Mouse (Mus musculus): Measurements from ENCODE around the gene Vps13d. TPM values are rescaled to one million over a fixed set of nuclear protein-coding genes. Genes with fewer than 3 reads are reported as not detected.
A peak's percentile ranks its signal among the peaks of the same experiment; 100 is the strongest.

Vps13d gene
- polyA plus RNA-seq, 1 experiment from 2014 or later, result 10.1 TPM

DNA sequence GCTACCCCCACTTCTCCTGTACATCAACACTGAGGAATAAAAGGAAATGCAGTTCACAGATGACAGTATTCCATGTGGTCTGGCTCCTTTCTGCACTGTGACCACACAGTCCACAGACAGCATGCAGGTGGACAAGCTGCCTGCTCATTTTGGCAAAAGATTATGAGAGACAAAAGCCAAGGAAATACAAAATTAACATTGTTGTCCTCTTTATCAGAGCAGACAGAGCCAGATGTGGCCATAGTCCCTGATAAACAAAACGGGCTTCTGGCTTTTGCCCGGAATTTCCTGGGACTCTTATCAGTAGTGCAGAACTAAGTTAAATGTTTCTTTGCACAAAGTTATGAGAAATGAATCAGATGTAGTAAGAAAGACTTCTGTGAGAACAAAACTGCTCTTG, 161.4 kb downstream of the Vps13d start:
- H3K9ac ChIP-seq (replicated peaks; ENCODE audit: low read length), result no peak overlapping the region
- H3K27ac ChIP-seq (replicated peaks; ENCODE audit: low read depth, low read length), result no peak overlapping the region
- whole genome bisulfite sequencing, result 83% methylated on average over 2 of the region's 2 CpGs
- H3K4me3 ChIP-seq (ENCODE audit: low read depth, low read length), result no peak overlapping the region
- no peaks in the 10 kb centered on the region for H3K9me3 ChIP-seq (replicated peaks; ENCODE audit: control insufficient read depth, low read length)
- no peak overlapping the region for H3K4me2 ChIP-seq (ENCODE audit: low read depth, low read length)
- H3K4me1 ChIP-seq (ENCODE audit: control insufficient read depth, insufficient read depth, low read length), result peaks cover 3% of the 10 kb centered on the region; the same call in 1 of the 2 replicates
- DNase-seq (ENCODE audit: low spot score) (no peak), ATAC-seq (replicated peaks; ENCODE audit: insufficient number of reproducible peaks, low FRiP score, low TSS enrichment, low read depth) (no peak)
- H3K36me3 ChIP-seq (replicated peaks; ENCODE audit: control insufficient read depth, insufficient read depth, low read depth, low read length), result no peaks in the 10 kb centered on the region; the same call in 1 of the 2 replicates
- no peaks in the 10 kb centered on the region for H3K27me3 ChIP-seq (ENCODE audit: control insufficient read depth, insufficient read depth, low read length)

DNA sequence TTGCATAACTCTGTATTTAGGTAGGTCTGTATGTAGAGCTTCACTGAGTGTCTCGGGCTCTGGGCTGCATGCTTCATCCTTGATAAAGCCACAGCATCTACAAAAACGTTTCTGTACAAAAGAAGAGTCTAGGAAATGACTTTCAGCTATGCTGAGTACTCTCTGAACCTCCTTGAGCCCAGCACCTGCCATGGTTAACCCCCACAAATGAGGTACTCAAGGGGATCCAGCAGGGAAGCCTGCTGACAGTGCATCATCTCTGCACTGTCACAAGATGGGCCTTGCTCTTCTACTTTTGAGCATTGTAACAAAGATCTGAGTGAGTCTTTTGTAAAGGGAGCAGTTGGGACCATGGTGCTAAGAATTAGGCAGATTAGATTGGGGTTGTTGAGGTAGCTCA, 162.2 kb downstream of the Vps13d start:
- Histone ChIP-seq H3K9me3 (replicated peaks; ENCODE audit: control insufficient read depth, low read length) (no peaks in the 10 kb centered on the region), H3K27ac (replicated peaks; ENCODE audit: low read depth, low read length) (no peak overlapping the region), H3K4me2 (ENCODE audit: low read depth, low read length) (no peak overlapping the region), H3K27me3 (ENCODE audit: control insufficient read depth, insufficient read depth, low read length) (no peaks in the 10 kb centered on the region), H3K4me1 (ENCODE audit: control insufficient read depth, insufficient read depth, low read length) (peaks cover 3% of the 10 kb centered on the region; the same call in 1 of the 2 replicates), H3K4me3 (ENCODE audit: low read depth, low read length) (no peak overlapping the region), H3K9ac (replicated peaks; ENCODE audit: low read length) (no peak overlapping the region), H3K36me3 (replicated peaks; ENCODE audit: control insufficient read depth, insufficient read depth, low read depth, low read length) (no peaks in the 10 kb centered on the region; the same call in 1 of the 2 replicates)
- ATAC-seq (replicated peaks; ENCODE audit: insufficient number of reproducible peaks, low FRiP score, low TSS enrichment, low read depth) (no peak), DNase-seq (ENCODE audit: low spot score) (no peak)
- 78% methylated on average over 2 of the region's 2 CpGs for WGBS

DNA sequence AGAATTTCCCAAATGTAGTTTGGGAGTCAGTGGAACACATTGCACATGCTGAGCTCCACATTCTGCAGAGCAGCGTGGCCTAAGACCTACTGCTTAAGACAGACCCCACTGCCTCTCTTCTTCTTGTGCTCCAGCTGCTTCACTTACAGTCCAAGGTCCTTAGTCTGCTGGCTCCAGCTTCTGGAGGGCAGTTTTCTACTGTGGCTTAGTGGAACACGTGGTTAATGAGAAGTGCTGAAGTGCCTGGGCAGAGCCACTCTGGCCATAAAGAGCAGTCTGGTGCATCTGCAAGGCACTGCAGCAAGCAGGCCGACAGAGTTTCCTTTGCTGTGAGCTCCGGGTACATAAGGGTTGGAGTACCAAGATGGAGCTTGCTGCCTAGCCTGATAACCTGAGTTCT, 163.3 kb downstream of the Vps13d start:
- no peak overlapping the region for H3K4me3 ChIP-seq (ENCODE audit: low read depth, low read length)
- no peaks in the 10 kb centered on the region for H3K27me3 ChIP-seq (ENCODE audit: control insufficient read depth, insufficient read depth, low read length)
- no peak overlapping the region for H3K4me2 ChIP-seq (ENCODE audit: low read depth, low read length)
- DNase-seq (ENCODE audit: low spot score), result no peak
- peaks cover 3% of the 10 kb centered on the region; the same call in 1 of the 2 replicates for H3K4me1 ChIP-seq (ENCODE audit: control insufficient read depth, insufficient read depth, low read length)
- no peak overlapping the region for H3K9ac ChIP-seq (replicated peaks; ENCODE audit: low read length)
- H3K36me3 ChIP-seq (replicated peaks; ENCODE audit: control insufficient read depth, insufficient read depth, low read depth, low read length), result no peaks in the 10 kb centered on the region
- no peak for ATAC-seq (replicated peaks; ENCODE audit: insufficient number of reproducible peaks, low FRiP score, low TSS enrichment, low read depth)
- no peak overlapping the region for H3K27ac ChIP-seq (replicated peaks; ENCODE audit: low read depth, low read length)
- no peaks in the 10 kb centered on the region for H3K9me3 ChIP-seq (replicated peaks; ENCODE audit: control insufficient read depth, low read length)
- WGBS, result 81% methylated on average over 4 of the region's 4 CpGs

DNA sequence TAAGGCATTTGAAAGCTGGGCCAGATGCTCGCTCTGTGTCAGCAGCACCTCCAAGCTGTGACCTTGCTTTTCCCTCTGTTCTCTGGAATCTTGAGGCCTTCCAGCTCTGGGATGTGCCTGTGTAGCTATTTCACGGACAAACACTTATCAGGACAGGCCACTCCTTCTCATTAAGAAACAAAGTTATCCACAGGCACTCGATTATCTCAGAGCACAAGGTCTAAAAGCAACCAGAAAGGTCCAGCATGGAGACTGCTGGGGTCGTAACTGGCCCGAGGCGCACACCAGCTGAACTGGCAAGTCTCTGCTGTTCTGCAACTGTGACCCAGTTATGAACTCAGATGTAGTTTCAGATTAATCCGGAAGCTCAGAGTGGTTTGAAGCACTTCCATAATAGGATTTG, 168.4 kb downstream of the Vps13d start:
- Histone ChIP-seq H3K36me3 (replicated peaks; ENCODE audit: control insufficient read depth, insufficient read depth, low read depth, low read length) (no peaks in the 10 kb centered on the region), H3K4me2 (ENCODE audit: low read depth, low read length) (no peak overlapping the region), H3K9me3 (replicated peaks; ENCODE audit: control insufficient read depth, low read length) (no peaks in the 10 kb centered on the region), H3K4me3 (ENCODE audit: low read depth, low read length) (no peak overlapping the region), H3K9ac (replicated peaks; ENCODE audit: low read length) (no peak overlapping the region), H3K4me1 (ENCODE audit: control insufficient read depth, insufficient read depth, low read length) (no peaks in the 10 kb centered on the region), H3K27me3 (ENCODE audit: control insufficient read depth, insufficient read depth, low read length) (no peaks in the 10 kb centered on the region), H3K27ac (replicated peaks; ENCODE audit: low read depth, low read length) (0 out of 2 replicates have a peak overlapping the region, but pooled peaks have one; percentile 35)
- DNase-seq (ENCODE audit: low spot score) (peak; percentile 41), ATAC-seq (replicated peaks; ENCODE audit: insufficient number of reproducible peaks, low FRiP score, low TSS enrichment, low read depth) (0 out of 2 replicates have a peak, but pooled peaks have one; percentile 18)
- 47% methylated on average over 7 of the region's 7 CpGs for WGBS

DNA sequence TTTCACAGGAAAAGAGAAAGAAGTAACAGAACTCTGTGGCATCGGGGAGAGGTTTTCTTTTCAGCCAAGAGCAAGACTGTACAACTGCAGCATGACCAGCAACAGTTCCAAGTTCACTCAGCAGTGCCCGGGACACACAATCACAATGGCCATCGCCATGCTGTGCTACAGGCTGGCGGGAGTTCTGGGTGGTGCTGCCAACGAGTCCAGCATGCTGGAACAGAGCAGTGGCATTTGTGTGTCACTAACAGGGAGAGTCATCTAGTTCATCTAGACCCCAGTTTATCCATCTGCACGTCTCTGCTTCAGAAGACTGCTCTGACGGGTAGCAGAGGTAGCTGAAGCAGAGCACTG, 169.4 kb downstream of the Vps13d start:
- H3K9ac ChIP-seq (replicated peaks; ENCODE audit: low read length), result no peak overlapping the region
- H3K27ac ChIP-seq (replicated peaks; ENCODE audit: low read depth, low read length), result no peak overlapping the region
- ATAC-seq (replicated peaks; ENCODE audit: insufficient number of reproducible peaks, low FRiP score, low TSS enrichment, low read depth), result no peak
- H3K4me3 ChIP-seq (ENCODE audit: low read depth, low read length), result no peak overlapping the region
- 72% methylated on average over 7 of the region's 7 CpGs for WGBS
- H3K36me3 ChIP-seq (replicated peaks; ENCODE audit: control insufficient read depth, insufficient read depth, low read depth, low read length), result no peaks in the 10 kb centered on the region
- no peak for DNase-seq (ENCODE audit: low spot score)
- H3K27me3 ChIP-seq (ENCODE audit: control insufficient read depth, insufficient read depth, low read length), result no peaks in the 10 kb centered on the region
- H3K4me1 ChIP-seq (ENCODE audit: control insufficient read depth, insufficient read depth, low read length), result no peaks in the 10 kb centered on the region
- no peaks in the 10 kb centered on the region for H3K9me3 ChIP-seq (replicated peaks; ENCODE audit: control insufficient read depth, low read length)
- no peak overlapping the region for H3K4me2 ChIP-seq (ENCODE audit: low read depth, low read length)

DNA sequence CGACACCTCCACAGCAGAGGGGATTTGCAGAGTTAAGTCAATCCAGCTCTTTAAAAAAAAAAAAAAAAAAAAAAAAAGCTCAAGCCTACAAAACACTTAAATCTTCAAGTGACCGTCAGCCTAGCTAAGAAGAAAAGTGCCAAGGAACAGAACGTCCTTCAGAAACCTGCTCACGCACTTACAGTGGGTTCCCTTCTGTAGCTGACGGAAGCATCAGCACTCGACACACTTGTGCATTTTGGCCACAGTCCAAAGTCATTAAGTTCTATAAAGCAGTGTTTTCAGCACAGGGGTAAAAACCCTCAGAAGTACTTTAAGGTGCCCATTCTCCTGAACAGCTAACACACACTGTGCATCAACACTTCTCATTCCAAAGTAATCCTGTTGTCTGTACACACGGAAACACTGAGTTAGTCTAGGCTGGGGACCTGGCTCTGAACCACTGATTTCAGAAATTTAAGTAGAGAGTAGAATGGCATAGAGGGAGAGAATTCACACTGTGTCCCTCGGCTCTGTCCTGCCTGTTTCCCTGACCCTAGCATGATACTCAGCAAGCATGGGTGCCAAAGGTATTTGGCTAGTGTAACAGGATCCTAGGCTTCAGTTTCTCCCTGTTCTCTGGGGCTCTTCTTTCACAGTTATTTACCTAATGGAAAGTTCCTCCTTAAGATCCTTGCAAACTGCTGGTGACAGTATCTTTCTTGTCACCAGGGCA, 170.0 kb downstream of the Vps13d start:
- no peak overlapping the region for H3K9ac ChIP-seq (replicated peaks; ENCODE audit: low read length)
- 60% methylated on average over 8 of the region's 8 CpGs for WGBS
- no peak for DNase-seq (ENCODE audit: low spot score)

DNA sequence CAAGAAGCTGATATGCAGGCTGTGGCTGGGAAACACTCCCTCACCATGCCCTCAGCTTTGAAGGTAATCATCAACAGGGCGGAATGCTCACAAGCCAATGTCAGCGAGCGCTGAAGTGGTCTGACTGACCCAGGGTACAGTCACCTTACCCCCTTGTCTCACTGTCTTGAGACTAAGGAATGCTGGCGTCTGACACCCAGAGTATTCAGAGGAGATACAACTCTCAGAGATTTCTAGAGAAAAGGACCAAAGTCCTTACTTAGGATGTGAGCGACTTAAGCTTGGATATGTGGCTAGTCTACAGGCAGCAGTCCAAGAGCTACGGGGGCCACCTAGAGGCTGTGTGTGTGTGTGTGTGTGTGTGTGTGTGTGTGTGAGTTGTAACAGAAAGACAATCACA, 170.9 kb downstream of the Vps13d start:
- no peaks in the 10 kb centered on the region for H3K27me3 ChIP-seq (ENCODE audit: control insufficient read depth, insufficient read depth, low read length)
- WGBS, result 82% methylated on average over 6 of the region's 6 CpGs
- DNase-seq (ENCODE audit: low spot score) (no peak), ATAC-seq (replicated peaks; ENCODE audit: insufficient number of reproducible peaks, low FRiP score, low TSS enrichment, low read depth) (no peak)
- H3K27ac ChIP-seq (replicated peaks; ENCODE audit: low read depth, low read length), result no peak overlapping the region
- H3K36me3 ChIP-seq (replicated peaks; ENCODE audit: control insufficient read depth, insufficient read depth, low read depth, low read length), result no peaks in the 10 kb centered on the region
- no peaks in the 10 kb centered on the region for H3K4me1 ChIP-seq (ENCODE audit: control insufficient read depth, insufficient read depth, low read length)
- H3K4me3 ChIP-seq (ENCODE audit: low read depth, low read length), result no peak overlapping the region
- H3K9me3 ChIP-seq (replicated peaks; ENCODE audit: control insufficient read depth, low read length), result no peaks in the 10 kb centered on the region
- no peak overlapping the region for H3K4me2 ChIP-seq (ENCODE audit: low read depth, low read length)
- no peak overlapping the region for H3K9ac ChIP-seq (replicated peaks; ENCODE audit: low read length)

More for the DNA sequence above, 170.0 kb downstream of the Vps13d start:
- no peak overlapping the region for H3K4me2 ChIP-seq (ENCODE audit: low read depth, low read length)
- no peak overlapping the region for H3K4me3 ChIP-seq (ENCODE audit: low read depth, low read length)
- no peak for ATAC-seq (replicated peaks; ENCODE audit: insufficient number of reproducible peaks, low FRiP score, low TSS enrichment, low read depth)
- H3K36me3 ChIP-seq (replicated peaks; ENCODE audit: control insufficient read depth, insufficient read depth, low read depth, low read length), result no peaks in the 10 kb centered on the region
- H3K27me3 ChIP-seq (ENCODE audit: control insufficient read depth, insufficient read depth, low read length), result no peaks in the 10 kb centered on the region
- H3K27ac ChIP-seq (replicated peaks; ENCODE audit: low read depth, low read length), result no peak overlapping the region
- no peaks in the 10 kb centered on the region for H3K4me1 ChIP-seq (ENCODE audit: control insufficient read depth, insufficient read depth, low read length)
- H3K9me3 ChIP-seq (replicated peaks; ENCODE audit: control insufficient read depth, low read length), result no peaks in the 10 kb centered on the region

DNA sequence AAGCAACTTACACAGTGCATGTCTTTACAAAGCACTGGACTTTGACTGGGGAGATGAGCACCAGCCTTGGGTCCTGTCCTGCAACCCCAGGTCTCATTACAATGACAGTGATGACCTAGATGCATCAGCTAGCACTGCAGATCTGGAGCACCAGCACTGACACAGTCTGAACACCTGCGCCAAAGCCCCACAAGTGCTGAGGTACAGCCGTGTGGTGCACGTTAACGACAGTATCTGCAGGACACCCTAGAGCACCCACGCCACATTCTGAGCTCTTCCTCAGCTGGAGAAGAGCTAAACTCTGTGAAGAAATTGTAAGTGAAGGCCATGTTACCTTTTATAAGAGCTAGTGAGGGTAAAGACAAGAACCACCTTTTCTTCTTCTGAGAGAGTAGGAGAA, 172.0 kb downstream of the Vps13d start:
- Histone ChIP-seq H3K36me3 (replicated peaks; ENCODE audit: control insufficient read depth, insufficient read depth, low read depth, low read length) (no peaks in the 10 kb centered on the region), H3K9ac (replicated peaks; ENCODE audit: low read length) (no peak overlapping the region), H3K4me1 (ENCODE audit: control insufficient read depth, insufficient read depth, low read length) (no peaks in the 10 kb centered on the region), H3K4me2 (ENCODE audit: low read depth, low read length) (no peak overlapping the region), H3K9me3 (replicated peaks; ENCODE audit: control insufficient read depth, low read length) (no peaks in the 10 kb centered on the region), H3K27me3 (ENCODE audit: control insufficient read depth, insufficient read depth, low read length) (no peaks in the 10 kb centered on the region), H3K27ac (replicated peaks; ENCODE audit: low read depth, low read length) (no peak overlapping the region), H3K4me3 (ENCODE audit: low read depth, low read length) (no peak overlapping the region)
- ATAC-seq (replicated peaks; ENCODE audit: insufficient number of reproducible peaks, low FRiP score, low TSS enrichment, low read depth) (no peak), DNase-seq (ENCODE audit: low spot score) (no peak)
- WGBS, result 93% methylated on average over 5 of the region's 5 CpGs

Data from embryonic facial prominence, embryonic 11.5 days (tissue).